Mouse (Mus musculus) cerebellum, postnatal 14 days (tissue): ENCODE data around the gene E2f8.
A peak's percentile ranks its signal among the peaks of the same experiment; 100 is the strongest.

ENCODE experiments used
- DNase-seq, 2 experiments: peaks; one replicate each; pipeline ENCODE4 v3.0.0; 2021; ENCODE audit warnings: mixed read lengths in 2 of 2

E2f8 gene

DNA sequence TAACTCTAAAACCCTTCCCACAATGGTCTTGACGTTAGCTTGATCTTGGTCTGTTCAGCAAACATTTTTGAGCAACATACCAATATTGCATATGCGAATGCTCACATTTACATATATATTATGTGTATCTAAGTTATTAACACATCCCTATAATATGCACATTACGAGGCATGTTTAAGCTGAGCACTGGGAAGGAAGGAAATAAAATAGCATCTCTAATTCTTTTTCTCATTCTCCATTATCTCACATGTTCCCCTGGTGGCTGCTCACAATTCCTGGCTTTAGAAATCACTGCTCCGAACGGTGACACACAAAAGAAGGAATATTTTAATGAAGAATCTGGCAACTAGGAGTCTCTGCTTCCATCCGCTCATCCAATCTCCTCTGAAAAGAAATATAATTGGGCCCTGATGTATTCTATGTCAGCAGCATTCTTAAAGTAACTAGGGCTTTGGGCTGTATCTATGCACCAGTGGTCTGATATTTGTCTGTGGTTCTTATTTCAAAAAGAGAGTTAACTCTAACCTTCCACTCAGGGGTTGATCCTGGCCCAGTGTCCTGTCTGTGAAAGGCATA, 29.8 kb downstream of the E2f8 start:
- DNase-seq, result no peak

DNA sequence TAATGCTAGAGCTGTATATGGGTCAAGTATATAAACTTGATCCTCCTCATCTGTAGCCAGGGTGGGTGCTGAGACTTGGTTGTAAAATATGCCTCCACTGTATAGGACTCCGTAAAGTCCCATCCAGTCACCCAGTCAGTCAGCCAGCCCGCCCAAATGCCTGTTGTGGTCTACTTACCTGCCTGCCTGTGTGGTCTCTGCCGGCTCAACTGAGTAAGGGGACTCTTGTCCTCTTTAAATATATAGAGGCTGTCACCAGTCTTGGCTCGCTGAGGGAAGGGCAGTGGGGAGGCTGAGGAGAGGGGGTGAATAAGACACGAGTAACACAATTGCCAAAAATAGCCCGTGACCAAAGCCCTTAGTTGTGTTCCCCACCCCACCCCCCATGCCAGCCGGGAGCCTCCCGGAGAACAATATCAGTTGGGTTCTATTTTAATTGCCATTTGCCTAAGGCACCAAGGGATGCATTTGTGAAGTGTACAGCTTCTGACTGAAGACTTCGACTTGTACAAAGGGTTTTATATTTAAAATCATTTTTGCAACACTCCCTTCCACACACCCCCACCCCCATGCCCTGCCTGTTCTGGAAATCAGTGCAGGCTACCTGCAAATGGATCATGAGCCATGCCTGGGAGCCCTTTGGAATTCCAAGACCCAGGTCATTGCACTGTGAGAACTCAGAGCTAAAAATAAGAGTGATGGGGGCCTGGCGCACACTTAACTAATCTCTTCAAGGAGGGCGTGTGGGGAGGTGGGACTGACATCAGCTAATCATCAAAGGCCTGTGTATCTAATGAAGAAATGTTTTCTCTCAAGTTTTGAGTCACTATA, 33.4 kb downstream of the E2f8 start, which contains the start of gene Csrp3:
Csrp3 (minus strand) TSS at position 214 of the 831 bp plus-strand sequence.
- no peak for DNase-seq

DNA sequence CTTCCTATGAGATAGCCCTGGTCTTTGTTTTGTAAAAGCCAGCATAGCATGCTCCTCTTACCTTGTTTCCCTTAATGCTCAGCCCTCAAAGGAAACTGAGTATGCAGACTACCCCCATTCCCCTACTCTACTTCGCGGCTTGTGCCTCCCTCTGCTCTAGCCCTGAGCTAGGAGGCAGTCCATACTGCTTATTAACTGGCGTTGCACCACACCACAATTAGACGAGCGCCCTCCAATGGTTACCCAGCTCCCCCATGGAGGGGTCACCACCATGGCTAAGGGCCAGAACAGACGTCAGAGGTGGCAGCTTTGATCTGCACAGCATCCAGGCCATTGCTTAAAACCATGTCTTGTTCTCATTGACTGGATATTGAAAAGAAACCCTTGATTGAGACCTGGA, 34.6 kb downstream of the E2f8 start:
- DNase-seq, result peak in 1 of 2 experiments; percentile 21

DNA sequence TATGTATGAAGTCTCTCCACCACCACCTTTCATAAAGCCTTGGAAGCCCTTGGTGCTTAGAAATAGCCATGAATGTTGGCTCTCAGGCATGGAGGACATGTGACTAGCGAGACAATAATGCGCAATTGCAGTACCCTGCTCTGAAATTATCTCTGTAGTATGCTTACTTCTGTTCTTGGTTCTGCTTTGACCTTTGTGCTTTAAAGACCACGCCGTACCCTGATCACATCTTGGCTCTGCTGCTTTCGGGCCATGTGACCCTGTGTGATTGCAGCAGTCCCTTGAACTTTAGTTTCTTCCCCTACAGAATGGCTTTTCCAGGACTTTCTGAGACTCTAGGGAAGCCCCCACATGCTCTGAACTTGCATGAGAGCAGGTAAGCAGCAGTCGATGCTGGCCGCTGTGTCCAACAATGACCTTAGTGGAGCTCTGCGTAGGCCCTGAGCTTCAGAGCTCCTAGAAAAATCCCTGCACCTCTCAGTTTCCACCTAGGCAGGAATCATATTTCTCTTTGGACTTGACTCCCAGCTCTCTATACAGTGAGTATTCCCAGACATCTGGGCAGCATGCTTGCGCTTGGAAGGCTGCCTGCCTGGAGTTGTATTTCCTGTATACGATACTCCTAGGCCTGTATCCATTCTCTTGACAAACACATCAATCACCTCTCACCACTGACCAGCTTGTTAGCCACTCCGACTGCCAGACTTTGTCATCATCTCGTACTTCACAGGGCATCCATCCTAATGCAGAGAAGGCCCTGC, 36.0 kb downstream of the E2f8 start:
- DNase-seq, result no peak

DNA sequence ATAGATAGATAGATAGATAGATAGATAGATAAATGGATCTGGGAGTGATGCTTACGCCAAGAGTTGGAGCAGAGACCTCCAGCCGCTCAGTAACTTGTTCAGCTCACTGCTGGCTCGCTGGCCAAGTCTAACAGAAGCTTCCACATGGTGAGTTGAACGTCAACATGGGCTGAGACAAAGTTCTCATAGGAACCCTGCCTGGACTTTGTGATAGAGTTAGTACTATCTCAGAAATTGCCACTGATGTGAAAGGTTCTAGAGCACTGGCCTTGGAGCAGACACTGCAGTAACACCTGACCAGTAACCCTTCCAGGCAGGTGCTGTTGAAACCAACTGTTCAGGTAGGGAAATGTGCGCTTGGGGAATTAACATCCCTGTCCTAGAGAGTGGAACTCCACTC, 37.9 kb downstream of the E2f8 start:
- no peak for DNase-seq

DNA sequence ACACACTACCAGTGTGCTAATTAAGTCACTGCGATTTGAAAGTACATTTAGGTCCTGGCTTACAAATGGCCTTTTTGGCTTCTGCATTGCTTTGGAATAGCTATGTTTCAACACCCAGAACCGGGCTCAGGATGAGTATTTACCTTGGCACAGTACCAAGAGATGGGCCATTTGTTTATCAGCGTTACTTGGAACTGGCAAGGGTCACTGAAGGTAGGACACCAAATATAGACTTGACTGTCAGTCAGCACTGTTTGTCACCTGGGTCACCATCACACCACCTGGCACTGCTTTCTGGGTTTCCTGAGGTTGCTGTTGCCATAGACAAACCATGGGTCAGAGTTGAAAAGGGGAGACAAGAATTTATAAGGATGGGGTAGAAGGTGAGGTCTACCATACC, 39.0 kb downstream of the E2f8 start:
- peak in 1 of 2 experiments; percentile 34 for DNase-seq

DNA sequence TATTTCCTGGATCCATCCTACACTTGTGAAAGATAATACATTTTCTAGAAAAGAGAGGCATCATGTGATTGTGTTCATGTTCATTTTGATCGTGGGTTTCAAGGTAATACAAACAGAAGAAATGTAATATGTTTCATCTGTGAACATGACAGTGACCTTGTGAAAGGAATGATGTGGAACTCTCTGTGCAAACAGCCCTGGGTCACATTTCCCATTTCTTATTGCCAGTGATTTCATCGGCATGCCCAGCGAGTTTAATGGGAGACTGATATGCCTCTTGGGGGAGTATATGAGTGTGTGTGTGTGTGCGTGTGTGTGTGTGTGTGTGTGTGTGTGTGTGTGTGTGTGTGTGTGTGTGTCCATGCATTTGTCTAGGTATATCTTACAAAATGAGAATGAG, 39.9 kb downstream of the E2f8 start:
- no peak for DNase-seq

DNA sequence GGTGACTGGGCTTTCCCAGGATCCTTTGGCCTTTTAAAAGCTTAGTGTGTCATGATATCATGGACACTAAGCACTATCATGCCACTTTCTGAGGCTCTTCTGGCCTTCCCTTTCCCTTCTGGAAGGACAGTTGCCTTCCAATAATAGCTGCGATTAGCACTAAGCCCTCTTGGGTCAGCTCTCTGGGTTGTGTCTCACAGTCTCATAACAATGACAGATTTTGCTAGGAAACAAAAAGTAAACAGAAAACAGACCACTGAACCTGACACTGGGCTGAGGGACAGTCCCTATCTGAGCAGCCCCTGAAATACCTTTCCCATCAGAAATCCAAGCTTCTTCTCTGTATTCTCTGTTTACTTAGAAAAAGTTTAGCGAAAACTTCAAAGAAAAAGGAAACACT, 40.9 kb downstream of the E2f8 start:
- no peak for DNase-seq

DNA sequence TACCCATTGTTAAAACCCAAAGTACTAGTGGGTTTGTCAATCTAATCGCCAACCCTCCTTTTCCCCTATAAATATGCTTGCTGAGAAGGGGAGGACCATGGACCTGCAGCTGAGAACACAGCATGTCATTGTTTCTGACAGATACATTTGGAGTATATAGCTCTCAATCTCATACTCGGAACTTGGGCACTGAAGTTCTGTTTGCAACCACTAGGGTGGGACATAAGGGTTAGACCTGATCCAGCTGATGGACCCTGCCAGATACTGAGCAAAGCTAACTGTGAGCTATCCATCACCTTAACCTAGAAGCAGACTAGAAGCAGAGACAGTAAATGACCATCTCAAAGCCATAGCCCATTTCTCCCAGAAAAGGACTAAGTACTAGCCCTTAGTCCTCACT, 43.0 kb downstream of the E2f8 start:
- DNase-seq, result no peak

DNA sequence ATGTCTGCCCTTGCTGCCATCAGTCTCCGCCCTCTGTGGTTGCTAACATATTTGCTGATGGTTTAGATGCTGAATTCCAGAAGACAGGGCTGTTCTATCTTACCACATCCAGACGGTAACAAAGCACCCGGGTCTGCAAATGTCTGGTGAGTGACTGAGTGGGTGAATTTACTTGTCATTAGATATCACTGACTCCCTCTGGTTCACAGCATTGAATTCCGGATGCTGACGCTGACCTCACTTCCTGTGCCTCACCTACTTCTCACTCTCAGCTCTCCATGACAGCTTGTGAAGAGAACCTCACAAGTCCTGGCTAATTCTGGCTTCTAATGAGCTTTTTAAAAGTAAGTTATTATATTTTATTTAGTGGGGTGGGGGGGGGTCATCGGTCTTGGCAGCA, 44.4 kb downstream of the E2f8 start:
- no peak for DNase-seq

DNA sequence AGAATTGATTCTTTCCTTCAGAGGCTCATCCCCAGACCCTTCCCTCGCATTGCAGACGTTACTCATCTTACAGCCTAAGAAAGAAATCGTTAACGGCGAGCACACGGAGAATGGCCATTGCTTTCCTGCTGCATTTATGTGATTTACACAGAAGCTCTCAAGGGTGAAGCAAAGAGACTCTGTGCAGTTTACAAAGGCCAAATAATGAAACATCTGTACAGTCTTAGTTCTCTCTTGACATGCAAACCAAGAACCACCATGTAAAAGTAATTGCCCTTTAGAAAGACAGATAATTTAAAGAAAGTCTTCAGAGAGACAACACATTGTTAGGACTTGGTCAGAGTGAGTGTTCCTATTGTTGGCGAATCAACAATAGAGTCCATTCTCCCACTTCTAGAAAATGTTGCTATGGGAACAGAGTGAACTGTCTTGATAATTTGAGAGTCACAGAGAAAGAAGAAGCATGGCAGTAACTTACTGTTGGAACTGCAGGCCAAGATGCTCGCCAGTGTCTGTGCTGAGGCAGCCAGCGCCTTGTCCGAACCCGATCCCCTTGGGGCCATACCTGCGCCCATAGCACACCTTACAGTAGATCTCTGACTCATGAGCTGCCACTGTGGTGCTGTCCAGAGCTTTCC, 46.3 kb downstream of the E2f8 start:
- no peak for DNase-seq

DNA sequence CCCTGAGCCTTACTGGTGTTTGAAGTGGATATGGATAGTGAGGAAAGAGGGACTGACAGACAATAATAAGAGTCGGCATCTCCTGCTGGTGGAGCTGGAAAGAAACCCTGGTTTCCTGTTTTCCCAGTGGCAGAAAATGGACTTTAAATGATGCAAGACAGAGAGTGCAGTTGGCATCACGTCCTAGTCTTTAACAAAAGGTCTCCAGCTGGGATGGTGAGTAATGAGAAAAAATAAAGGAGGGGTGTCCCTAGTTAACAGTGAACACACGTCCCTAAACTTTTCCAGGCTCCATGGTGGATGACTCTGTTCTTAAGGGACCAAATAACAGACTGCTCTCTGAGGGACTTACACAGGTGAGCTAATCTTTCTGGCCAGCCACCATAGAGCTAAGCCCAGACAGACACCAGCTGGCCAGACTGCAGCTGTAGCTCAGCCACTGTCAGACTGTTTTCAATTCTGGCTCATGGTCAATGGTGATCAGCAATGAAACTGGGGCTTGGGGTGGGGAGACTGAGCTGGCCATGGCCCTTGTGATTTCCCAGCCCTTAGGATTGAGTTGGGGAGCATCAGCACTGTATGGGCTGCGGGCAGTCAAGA, 46.9 kb downstream of the E2f8 start:
- DNase-seq, result no peak

DNA sequence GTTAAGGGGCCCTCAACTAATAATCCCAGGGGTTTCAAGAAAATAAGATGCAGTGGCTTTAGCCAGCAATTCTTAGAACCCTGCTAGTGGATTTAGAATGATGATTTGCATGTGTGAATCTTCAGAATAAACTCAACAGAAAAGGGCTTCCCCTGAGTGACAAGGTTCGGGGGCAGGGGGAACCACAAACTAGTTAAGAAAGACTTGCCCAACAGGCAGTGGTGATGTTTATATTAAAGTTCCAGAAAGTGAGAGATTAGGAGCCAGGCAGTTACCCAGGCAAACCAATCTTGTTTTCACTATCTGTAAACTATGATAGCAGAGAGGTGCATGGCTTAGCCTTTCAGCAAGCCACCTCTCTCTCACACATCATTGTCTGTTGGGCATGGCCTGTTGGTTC, 48.7 kb downstream of the E2f8 start:
- no peak for DNase-seq

DNA sequence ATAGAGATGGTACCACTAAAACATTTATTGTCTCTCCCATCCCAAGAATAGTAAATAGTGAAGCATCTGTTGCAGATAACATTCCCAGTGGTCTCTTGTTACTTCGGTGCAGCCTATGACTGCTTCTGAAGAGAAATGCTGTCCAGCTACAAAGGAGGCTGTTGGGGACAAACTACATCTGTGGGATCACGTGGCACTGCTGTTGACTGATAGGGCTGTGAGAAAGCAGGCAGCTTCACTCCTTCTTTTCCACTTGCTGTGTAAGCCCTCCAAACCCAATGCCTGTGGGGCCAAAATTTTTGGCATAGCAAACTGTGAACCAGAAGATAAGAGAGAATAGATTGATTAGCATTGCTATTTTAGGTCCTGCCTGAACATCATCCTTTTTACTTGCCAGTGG, 51.0 kb downstream of the E2f8 start:
- no peak for DNase-seq

DNA sequence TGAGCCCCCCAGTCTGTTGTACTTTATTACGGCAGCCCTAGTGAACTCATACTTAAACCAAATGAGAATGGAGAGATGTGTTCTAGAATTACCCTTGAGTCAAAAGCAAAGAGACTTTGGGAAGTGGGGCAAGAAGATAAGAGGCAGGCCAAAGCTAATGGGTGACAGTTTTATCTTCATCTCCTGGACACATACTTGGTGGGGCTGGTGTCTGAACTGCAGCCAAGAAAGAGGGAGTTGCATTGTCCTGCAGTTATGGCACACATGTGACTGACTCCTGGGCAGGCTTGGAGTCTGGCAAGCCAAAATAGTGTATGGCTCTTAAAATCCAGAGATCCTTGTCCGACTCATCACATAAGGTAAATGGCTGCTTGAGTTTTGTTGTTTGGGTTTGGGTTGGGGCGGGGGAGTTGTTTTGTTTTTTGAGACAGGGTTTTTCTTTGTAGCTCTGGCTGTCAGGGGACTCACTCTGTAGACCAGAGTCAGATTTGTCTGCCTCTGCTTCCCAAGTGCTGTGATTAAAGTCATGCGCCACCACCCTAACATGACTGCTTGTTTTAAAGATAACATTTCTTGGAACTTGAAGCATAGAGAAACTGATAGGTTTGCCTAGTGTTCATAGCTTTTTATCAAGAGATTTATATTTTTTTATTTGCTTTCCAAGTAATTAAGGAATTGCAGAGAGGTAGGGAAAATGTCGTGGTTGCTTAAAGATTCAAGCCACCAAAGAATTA, 52.1 kb downstream of the E2f8 start:
- no peak for DNase-seq

DNA sequence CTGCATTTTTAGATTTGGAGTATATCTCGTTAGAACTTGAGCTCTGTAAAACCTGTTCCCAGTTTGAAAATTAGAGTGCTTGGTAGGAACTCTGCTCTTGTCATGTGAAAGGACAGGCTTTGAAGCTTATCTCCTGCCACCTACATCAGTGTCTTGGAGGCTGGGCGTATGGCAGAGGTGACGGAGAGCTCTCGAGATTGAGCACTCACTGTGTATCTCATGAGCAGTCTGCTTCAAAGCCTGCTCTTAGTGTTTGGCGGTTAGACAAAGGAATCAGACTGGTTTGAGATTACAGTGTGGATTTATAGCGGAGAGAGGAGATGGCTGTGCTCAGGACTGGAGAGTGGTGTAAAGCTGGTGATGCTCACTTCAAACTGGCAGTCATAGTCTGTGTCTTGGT, 56.2 kb downstream of the E2f8 start:
- no peak for DNase-seq

DNA sequence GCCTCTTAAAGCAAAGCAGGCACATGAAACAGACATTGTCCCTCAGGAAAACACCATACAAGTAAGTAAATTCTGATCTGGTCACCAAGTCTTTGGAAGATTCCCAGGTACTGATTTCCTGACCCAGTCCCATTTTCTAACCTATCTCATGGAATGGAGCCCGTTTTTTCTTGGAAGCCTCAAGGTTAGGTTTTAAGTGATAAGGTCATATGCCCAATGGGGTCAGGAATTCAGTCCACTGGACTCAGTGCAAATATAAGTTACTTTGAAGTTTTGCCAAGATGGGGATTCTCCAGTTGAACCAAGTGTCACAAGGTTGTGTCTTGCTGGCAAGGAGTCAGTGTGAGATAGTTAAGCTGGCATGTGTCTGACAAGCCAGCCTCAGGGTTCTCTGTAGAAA, 56.7 kb downstream of the E2f8 start:
- no peak for DNase-seq

DNA sequence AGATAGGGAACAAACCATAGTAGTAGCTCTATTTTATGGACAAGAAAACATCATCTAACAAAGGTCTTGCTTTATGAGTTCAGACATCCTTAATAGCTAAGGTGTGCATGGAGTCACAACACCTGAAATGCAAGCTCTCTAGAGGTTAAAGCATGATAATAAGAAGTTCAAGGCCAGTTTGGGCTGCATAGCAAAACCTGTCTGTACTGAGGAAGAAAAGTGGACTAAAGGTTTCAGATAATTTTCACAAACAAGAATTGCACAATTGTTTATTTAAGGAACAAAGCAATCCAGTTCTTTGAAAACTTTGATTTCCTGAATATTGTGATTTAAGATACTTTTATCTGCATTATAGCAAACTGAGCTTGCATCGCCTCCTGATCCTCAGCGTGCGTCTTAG, 57.8 kb downstream of the E2f8 start:
- no peak for DNase-seq

DNA sequence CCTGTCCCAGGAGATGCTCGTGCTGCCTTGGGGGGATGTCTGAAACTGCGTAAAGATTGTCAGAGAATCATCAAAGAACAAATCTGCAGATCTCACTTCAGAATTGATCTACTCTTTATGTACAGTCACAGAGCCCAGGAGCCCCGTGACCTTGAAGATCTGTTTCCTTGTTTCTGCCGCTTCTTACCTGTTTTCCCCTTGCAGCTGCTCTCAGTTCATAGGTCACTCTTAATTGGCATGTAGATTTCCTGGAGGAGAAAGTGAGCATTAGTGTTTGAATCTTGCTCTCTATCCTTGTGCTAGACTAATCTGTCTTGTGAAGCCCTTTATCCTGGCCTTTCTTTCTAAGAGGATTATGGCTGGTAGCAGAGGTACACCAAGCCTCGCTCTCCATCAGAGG, 59.7 kb downstream of the E2f8 start:
- no peak for DNase-seq
